Mouse (Mus musculus) CD4-positive, CD25-positive, alpha-beta regulatory T cell, adult 2 months (primary cell): Measurements from ENCODE around the gene Snapc1.

Experiments used
- DNase-seq: peaks from one replicate; pipeline ENCODE4 v3.0.0-alpha.2; 2012; ENCODE audit warnings: low read depth, low spot score

Snapc1 gene

DNA sequence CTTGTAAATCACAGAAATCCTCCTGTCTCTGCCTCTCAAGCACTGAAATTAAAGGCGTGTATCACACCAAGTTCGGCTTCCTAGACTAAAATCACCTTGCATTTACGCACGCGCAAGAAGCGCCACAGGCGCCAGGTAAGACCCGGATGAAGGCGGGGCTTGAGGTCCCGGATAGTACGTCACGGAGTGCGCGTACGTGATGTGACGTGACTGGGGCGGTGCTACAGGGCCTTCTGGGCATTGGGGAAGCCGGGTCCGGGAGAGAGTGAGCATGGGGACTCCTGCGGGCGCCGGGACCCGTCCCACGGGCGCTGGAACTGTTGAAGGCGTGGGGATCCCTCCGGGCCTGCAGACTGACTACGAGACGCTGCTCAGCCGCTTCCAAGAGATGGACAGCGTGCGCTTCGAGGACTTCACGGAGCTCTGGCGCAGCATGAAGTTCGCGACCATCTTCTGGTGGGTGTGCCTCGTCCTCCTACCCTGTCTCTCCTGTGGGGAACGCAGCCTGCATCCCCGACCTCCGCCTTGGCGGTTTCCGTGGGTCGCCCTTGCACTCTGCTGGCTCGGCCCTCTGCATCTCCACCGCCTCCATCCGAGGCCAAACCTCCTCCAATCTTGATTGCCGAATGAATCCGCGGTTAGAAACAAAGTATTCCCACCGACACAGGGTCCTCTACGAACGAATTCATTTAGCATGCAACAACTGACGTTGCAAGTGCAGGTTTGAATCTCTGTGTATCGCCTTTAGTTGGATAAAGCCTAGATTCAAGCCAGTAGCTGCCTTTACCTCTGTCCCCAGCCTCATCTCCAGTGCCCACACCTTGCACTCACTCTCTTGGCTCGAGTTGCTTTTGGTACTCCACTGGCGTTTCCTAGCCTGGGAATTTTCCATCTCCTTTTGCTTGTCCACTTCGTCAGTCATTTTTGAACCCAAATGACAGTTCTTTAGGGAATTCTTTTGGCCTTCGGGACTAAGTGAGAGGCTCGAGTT lies at the start of gene Snapc1:
Gene Snapc1 (plus strand): TSS at position 191 of the 991 bp plus-strand sequence.
- DNase-seq = peak; percentile 99

DNA sequence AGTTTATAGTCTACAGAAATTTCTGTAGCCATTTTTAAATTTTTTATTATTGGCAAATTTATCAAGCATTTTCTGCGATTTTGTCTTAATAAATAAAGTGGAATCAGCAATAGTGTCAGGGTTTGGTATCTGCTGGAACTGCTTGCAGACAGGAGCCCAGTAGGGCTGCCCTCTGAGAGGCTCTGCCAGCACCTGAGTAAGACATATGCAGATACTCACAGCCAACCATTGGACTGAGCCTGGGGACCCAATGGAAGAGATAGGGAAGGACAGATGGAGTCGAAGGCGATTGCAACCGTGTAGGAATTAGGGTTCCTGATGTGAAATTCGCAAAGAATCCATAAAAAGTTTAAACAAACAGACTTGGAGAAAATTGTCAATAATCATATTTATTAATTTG lies 45.8 kb upstream of the Snapc1 start:
- no peak for DNase-seq

GRCm38 (mm10) chr12:73930266-73930665 lies 34.0 kb upstream of the Snapc1 start:
- DNase-seq = no peak

DNA sequence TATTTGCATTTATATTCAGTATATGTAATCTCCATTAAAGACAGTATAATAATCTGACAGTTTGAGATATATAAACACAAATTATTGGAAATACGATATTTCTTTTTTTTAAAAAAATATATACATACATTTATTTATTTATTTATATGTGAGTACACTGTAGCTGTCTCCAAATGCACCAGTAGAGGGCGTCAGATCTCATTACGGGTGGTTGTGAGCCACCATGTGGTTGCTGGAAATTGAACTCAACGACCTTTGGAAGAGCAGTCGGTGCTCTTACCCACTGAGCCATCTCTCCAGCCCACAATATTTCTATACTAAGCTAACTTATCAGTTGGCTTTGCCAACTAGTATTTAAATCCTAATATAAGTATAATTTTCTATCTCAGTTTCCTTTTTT lies 33.0 kb upstream of the Snapc1 start:
- DNase-seq = peak; percentile 82

GRCm38 (mm10) chr12:73934528-73934927 lies 29.8 kb upstream of the Snapc1 start:
- no peak for DNase-seq

- no peak for DNase-seq
These were observed 26.9 kb upstream of the Snapc1 start, which contains the start of gene Gm49321 for GRCm38 (mm10) chr12:73937353-73937752. Gene Gm49321, plus strand, starts transcription at chr12:73937653.

GRCm38 (mm10) chr12:73939542-73939941 lies 24.7 kb upstream of the Snapc1 start:
- no peak for DNase-seq

- no peak for DNase-seq
These were observed 15.9 kb upstream of the Snapc1 start for GRCm38 (mm10) chr12:73948415-73948814.

DNA sequence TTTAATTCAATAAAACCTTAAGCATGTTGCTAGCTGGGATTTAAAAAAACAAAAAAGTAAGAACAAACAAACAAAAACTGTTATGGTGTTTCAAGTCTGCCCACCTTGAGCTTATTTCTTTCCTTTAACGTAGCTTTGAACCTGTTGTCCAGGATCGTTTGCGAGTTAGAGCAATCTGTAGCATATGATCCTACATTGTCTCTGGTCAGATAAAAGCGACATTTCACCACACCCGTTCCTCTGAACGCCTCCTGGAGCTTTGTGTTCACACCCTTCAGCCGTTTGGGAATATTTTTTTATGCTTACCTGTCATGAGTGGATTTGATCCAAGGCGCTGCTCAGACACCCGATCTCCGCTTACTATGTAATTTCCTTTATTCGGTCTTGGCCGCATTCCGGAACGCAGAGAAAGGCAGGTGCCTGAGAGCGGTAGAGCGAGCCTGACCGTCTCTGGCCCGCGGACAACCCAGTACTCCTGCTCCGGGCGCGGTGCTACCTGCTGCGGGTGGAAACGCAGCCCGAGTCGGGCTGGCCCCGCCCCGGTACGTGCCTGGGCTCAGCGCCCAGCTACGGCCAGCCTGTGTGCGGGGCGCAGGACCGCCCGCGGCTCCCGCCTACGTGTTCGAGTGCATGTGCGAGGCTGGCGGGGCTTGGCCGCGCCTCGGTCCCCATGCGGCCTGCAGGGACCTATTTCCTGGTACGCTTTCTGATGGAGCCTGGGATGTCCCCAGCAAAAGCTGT lies 14.8 kb upstream of the Snapc1 start:
- peak; percentile 30 for DNase-seq

DNA sequence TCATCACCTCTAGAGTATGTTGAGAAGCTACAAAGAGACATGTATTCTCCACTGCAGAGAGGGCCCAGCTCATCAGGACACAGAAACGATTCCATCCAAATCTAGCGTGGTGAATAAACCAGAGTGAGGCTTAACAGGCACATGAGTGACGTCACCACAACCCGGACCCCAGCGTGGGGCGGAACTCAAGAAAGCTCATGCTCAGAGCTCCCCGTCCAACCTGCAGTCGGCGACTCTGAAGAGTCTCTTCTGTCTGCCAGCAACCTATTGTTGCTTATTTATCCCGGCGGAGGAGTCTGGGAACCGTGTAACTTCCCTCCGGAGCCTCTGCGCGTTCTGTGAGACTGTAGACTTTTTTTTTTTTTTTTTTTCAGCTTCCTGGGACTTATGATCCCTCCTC lies 11.4 kb upstream of the Snapc1 start:
- peak; percentile 77 for DNase-seq

DNA sequence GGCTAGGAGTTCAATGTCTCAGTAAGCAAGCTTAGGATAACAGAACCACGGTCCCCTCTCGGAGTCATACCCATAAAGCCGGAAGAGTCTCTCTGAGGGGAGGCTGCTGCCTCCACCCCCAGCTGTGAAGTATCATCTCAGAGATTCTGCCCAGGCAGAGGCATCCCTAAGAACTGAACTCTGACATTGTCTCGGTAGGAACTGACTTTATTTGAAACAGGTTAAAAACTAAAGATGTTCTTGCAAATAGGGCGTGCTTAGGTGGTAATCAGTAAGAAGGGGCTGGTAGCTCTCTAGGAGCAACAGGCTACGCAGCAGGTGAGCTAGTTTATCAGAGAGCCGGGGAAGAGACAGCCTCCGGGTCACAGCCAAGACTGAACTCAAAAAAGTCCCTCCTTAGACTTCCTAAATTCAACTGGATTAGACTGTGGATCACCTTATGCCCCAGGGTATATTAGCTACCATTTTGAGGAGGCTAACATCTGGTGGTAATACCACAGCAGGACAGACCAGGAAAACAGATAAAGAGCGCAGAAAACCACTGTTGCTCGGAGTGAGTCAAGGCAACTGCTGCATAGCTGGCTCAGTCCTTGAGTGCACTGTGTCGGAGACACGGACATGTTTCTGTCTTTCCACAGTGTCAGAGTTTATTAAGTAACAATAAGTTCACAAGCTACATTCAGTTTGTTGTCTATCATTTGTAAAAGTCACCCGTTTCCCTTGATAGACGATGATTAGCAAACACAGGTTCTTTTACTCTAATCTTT lies 10.7 kb upstream of the Snapc1 start:
- DNase-seq = peak; percentile 53

DNA sequence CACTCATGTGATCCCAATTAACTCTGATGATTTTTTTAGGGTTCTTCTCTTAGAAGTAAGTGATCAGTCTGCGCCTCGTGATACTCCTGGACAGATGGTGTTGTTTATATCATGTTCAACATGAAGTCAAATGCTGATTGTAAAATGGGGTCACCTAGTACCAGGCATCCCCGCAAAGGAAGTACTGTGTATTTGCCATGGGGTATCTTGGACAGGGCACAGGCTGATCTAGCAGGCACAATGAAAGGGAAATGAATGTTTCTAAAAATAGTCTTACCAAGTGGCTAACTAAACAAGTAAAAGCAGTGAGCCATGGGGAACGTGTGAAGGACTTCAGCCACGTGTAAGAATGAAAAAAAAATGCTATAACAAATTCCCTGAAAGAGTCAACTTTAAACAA lies 9.5 kb upstream of the Snapc1 start:
- DNase-seq = no peak

GRCm38 (mm10) chr12:73957676-73958075 lies 6.6 kb upstream of the Snapc1 start:
- no peak for DNase-seq

GRCm38 (mm10) chr12:73958830-73959229 lies 5.5 kb upstream of the Snapc1 start:
- DNase-seq = no peak

DNA sequence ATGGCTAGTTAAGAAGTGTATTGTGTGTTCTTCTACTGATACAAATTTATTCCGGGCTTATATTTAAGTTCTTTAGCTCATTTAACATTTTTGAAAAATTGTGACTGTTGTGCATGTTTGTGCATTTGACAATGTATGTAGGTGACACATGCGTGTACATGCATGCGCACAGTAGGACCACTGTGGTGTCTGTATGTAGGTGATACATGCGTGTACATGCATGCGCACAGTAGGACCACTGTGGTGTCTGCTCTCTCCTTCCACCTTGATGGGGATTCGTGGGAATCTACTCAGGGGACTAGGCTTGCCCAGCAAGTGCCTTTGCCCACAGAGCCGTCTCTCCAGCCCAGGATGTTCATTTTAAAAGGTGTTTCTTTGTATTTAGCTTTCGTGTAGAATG lies 4.9 kb downstream of the Snapc1 start:
- DNase-seq = no peak

DNA sequence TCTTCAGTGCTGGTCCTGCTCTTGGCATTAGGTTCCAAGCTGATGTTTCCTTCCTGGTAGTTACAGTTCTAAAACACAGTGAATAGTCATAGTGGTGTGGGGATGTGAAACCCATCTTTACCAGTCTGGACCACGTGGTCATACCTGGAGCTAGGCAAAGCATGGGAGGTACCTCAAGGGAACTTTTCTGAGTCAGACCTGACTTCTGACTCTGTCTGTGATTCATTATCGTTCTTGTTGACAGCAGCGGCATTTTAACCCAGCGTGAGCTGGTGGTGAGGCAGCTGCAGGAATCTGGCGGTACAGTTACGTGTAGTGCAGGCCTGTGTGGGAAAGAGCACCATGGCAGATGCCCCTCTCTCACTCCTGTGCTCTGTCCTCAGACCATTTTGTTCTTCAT lies 10.3 kb downstream of the Snapc1 start:
- no peak for DNase-seq

DNA sequence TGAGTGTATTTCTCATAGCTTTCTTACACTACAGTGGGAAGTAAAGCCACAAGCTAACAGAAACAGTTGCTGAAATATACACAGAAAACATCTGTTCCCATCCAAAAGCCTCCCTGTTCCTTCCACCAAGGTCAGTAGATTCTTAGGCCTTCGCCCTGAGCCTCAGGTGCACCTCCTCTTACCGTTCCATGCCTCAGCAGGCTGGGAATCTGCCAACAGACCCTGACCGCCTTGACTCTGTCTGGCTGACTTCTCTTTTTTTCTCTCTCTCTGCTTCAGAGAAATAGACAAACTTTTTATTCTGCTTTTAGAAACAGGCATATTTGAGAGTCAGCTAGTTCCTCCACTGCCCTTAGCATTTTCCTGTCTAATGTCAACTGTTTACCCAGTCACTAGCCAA lies 13.9 kb downstream of the Snapc1 start:
- no peak for DNase-seq

- no peak for DNase-seq
These were observed 15.4 kb downstream of the Snapc1 start for GRCm38 (mm10) chr12:73979667-73980066.

GRCm38 (mm10) chr12:73982533-73982932 lies 18.3 kb downstream of the Snapc1 start:
- no peak for DNase-seq

- no peak for DNase-seq
These were observed 22.0 kb downstream of the Snapc1 start for GRCm38 (mm10) chr12:73986299-73986698.

DNA sequence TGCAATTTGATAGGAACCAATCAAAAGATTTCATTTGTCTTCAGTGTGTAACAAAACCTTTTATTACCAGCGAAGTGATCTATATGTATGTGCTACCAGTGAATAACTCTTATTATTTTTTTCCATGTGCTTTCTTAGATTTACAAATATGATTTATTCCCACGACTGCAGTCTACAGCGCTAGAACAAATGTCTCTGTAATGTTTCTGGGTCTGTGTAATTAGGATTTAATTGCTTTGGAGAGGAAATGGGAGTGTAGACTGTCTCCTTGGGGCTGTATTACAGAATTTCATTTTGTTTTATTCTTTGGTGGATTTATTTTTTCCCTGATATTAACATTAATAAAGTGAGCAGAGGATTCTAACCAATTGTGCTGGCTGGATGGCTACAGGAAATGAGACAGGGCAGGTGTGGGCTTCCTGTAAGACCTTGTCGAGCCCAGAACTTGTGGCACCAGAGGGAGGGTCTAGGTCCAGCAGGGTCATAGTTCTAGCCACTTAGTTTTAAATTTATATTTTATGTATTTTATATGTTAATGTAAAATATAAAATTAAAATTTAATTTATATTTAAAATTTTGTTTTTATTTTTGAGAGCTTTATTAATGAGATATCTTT lies 24.2 kb downstream of the Snapc1 start:
- no peak for DNase-seq
